Mouse (Mus musculus) cerebral cortex, adult 2 months (tissue): Measurements from ENCODE around the gene Olfr982.

Experiments
- WGBS: fragments of 180-500 bp; shearing (Covaris S2); methylation state at CpG from one replicate; pipeline ENCODE4 v1.1.7; 2018; 5-methylcytosine and 5-hydroxymethylcytosine counted together

The Olfr982 gene

GRCm38 (mm10) chr9:40073529-40073928 is at the start of gene Olfr982:
Gene Olfr982 (plus strand): TSS chr9:40073829.
- WGBS = 61% methylated on average over 2 of the region's 2 CpGs

- 93% methylated on average over 19 of the region's 19 CpGs for WGBS
These were observed 23.5 kb upstream of the Olfr982 start for GRCm38 (mm10) chr9:40050138-40050537.

- 89% methylated on average over 2 of the region's 2 CpGs for WGBS
These were observed 19.9 kb downstream of the Olfr982 start, which contains the start of gene Olfr983 for GRCm38 (mm10) chr9:40093495-40093894. Gene Olfr983 (minus strand): TSS chr9:40093595.

- 48% methylated on average over 3 of the region's 3 CpGs for WGBS
These were observed 21.1 kb downstream of the Olfr982 start for GRCm38 (mm10) chr9:40094769-40095168.

GRCm38 (mm10) chr9:40114106-40114505 is 40.5 kb downstream of the Olfr982 start, which contains the start of gene Olfr984:
Gene Olfr984 (minus strand): TSS chr9:40114206.
- WGBS = 89% methylated on average over 2 of the region's 2 CpGs

GRCm38 (mm10) chr9:40116645-40117286 is 43.1 kb downstream of the Olfr982 start:
- 38% methylated on average over 10 of the region's 10 CpGs for WGBS

GRCm38 (mm10) chr9:40117287-40117659 is 43.6 kb downstream of the Olfr982 start:
- 59% methylated on average over 5 of the region's 5 CpGs for WGBS
